Mouse (Mus musculus) brain, embryonic 14.5 days (tissue): ENCODE measurements around the gene Exoc6.

Experiments used
- CTCF ChIP-seq: fragments of 200-500 bp; IDR thresholded peaks from 2 replicates; pipeline ENCODE4 v1.5.1; 2012; ENCODE audit warnings: inconsistent platforms, mild to moderate bottlenecking, moderate library complexity, borderline replicate concordance; ENCODE audit not compliant: insufficient read depth, insufficient read length; ENCODE audit errors: extremely low read depth
- POLR2A ChIP-seq: fragments of 200-500 bp; IDR thresholded peaks from 2 replicates; pipeline ENCODE4 v1.6.1; 2012; ENCODE audit warnings: mild to moderate bottlenecking, inconsistent platforms, borderline replicate concordance; ENCODE audit not compliant: poor library complexity, insufficient read depth, insufficient read length, severe bottlenecking; ENCODE audit errors: extremely low read depth

- TF ChIP-seq CTCF (no peak), POLR2A (no peak)
Measured at GRCm38 (mm10) chr19:37553376-37554265, 3.4 kb downstream of the Exoc6 start.
